Mouse (Mus musculus): Measurements from ENCODE around the gene Kcnk10. TPM values are rescaled to one million over a fixed set of nuclear protein-coding genes. Genes with fewer than 3 reads are reported as not detected.

Gene Kcnk10
- polyA plus RNA-seq, 1 experiment = 4.3 TPM

GRCm38 (mm10) chr12:98445637-98446036 is 132.5 kb downstream of the Kcnk10 start:
- no peak overlapping the region for H3K4me3 ChIP-seq (ENCODE audit: insufficient read depth, low read length)
- TF ChIP-seq CTCF (IDR thresholded peaks at IDR 0.05; ENCODE audit: extremely low read depth, insufficient read depth, low read length) (no peak), POLR2A (IDR thresholded peaks at IDR 0.05; ENCODE audit: extremely low read depth, insufficient read depth, low read length) (no peak)
- no peak overlapping the region for H3K27ac ChIP-seq (ENCODE audit: insufficient read depth, low read length)
- H3K4me1 ChIP-seq (ENCODE audit: control insufficient read depth, insufficient read depth, low read length) = peaks cover 2% of the 10 kb centered on the region; the same call in 1 of the 2 replicates

GRCm38 (mm10) chr12:98444860-98445259 is 133.2 kb downstream of the Kcnk10 start:
- Histone ChIP-seq H3K27ac (ENCODE audit: insufficient read depth, low read length) (no peak overlapping the region), H3K4me1 (ENCODE audit: control insufficient read depth, insufficient read depth, low read length) (peaks cover 2% of the 10 kb centered on the region; the same call in 1 of the 2 replicates), H3K4me3 (ENCODE audit: insufficient read depth, low read length) (no peak overlapping the region)
- TF ChIP-seq CTCF (IDR thresholded peaks at IDR 0.05; ENCODE audit: extremely low read depth, insufficient read depth, low read length) (no peak), POLR2A (IDR thresholded peaks at IDR 0.05; ENCODE audit: extremely low read depth, insufficient read depth, low read length) (no peak)

GRCm38 (mm10) chr12:98443754-98444153 is 134.4 kb downstream of the Kcnk10 start:
- Histone ChIP-seq H3K4me1 (ENCODE audit: control insufficient read depth, insufficient read depth, low read length) (peaks cover 2% of the 10 kb centered on the region; the same call in 1 of the 2 replicates), H3K4me3 (ENCODE audit: insufficient read depth, low read length) (no peak overlapping the region), H3K27ac (ENCODE audit: insufficient read depth, low read length) (no peak overlapping the region)
- TF ChIP-seq POLR2A (IDR thresholded peaks at IDR 0.05; ENCODE audit: extremely low read depth, insufficient read depth, low read length) (no peak), CTCF (IDR thresholded peaks at IDR 0.05; ENCODE audit: extremely low read depth, insufficient read depth, low read length) (no peak)

GRCm38 (mm10) chr12:98438080-98438479 is 140.0 kb downstream of the Kcnk10 start:
- no peak overlapping the region for H3K27ac ChIP-seq (ENCODE audit: insufficient read depth, low read length)
- H3K4me3 ChIP-seq (ENCODE audit: insufficient read depth, low read length) = no peak overlapping the region
- no peaks in the 10 kb centered on the region for H3K4me1 ChIP-seq (ENCODE audit: control insufficient read depth, insufficient read depth, low read length)
- TF ChIP-seq CTCF (IDR thresholded peaks at IDR 0.05; ENCODE audit: extremely low read depth, insufficient read depth, low read length) (no peak), POLR2A (IDR thresholded peaks at IDR 0.05; ENCODE audit: extremely low read depth, insufficient read depth, low read length) (no peak)

- Histone ChIP-seq H3K4me3 (ENCODE audit: insufficient read depth, low read length) (no peak overlapping the region), H3K4me1 (ENCODE audit: control insufficient read depth, insufficient read depth, low read length) (no peaks in the 10 kb centered on the region), H3K27ac (ENCODE audit: insufficient read depth, low read length) (no peak overlapping the region)
- TF ChIP-seq POLR2A (IDR thresholded peaks at IDR 0.05; ENCODE audit: extremely low read depth, insufficient read depth, low read length) (no peak), CTCF (IDR thresholded peaks at IDR 0.05; ENCODE audit: extremely low read depth, insufficient read depth, low read length) (no peak)
Measured at GRCm38 (mm10) chr12:98430683-98431082, 147.4 kb downstream of the Kcnk10 start.

GRCm38 (mm10) chr12:98421340-98421739 is 156.8 kb downstream of the Kcnk10 start:
- no peak overlapping the region for H3K4me3 ChIP-seq (ENCODE audit: insufficient read depth, low read length)
- H3K27ac ChIP-seq (ENCODE audit: insufficient read depth, low read length) = no peak overlapping the region
- H3K4me1 ChIP-seq (ENCODE audit: control insufficient read depth, insufficient read depth, low read length) = no peaks in the 10 kb centered on the region
- no peak for TF ChIP-seq POLR2A (IDR thresholded peaks at IDR 0.05; ENCODE audit: extremely low read depth, insufficient read depth, low read length)
- TF ChIP-seq CTCF (IDR thresholded peaks at IDR 0.05; ENCODE audit: extremely low read depth, insufficient read depth, low read length) = no peak

GRCm38 (mm10) chr12:98419849-98420248 is 158.3 kb downstream of the Kcnk10 start:
- no peak overlapping the region for H3K27ac ChIP-seq (ENCODE audit: insufficient read depth, low read length)
- no peaks in the 10 kb centered on the region for H3K4me1 ChIP-seq (ENCODE audit: control insufficient read depth, insufficient read depth, low read length)
- TF ChIP-seq CTCF (IDR thresholded peaks at IDR 0.05; ENCODE audit: extremely low read depth, insufficient read depth, low read length) (no peak), POLR2A (IDR thresholded peaks at IDR 0.05; ENCODE audit: extremely low read depth, insufficient read depth, low read length) (no peak)
- no peak overlapping the region for H3K4me3 ChIP-seq (ENCODE audit: insufficient read depth, low read length)

- peak; percentile 35; the same call in 1 of the 2 replicates for TF ChIP-seq CTCF (IDR thresholded peaks at IDR 0.05; ENCODE audit: extremely low read depth, insufficient read depth, low read length)
- no peak for TF ChIP-seq POLR2A (IDR thresholded peaks at IDR 0.05; ENCODE audit: extremely low read depth, insufficient read depth, low read length)
- H3K27ac ChIP-seq (ENCODE audit: insufficient read depth, low read length) = no peak overlapping the region
- no peaks in the 10 kb centered on the region for H3K4me1 ChIP-seq (ENCODE audit: control insufficient read depth, insufficient read depth, low read length)
- no peak overlapping the region for H3K4me3 ChIP-seq (ENCODE audit: insufficient read depth, low read length)
Measured at GRCm38 (mm10) chr12:98409580-98409979, 168.5 kb downstream of the Kcnk10 start.

- Histone ChIP-seq H3K27ac (ENCODE audit: insufficient read depth, low read length) (no peak overlapping the region), H3K4me3 (ENCODE audit: insufficient read depth, low read length) (no peak overlapping the region), H3K4me1 (ENCODE audit: control insufficient read depth, insufficient read depth, low read length) (no peaks in the 10 kb centered on the region)
- TF ChIP-seq POLR2A (IDR thresholded peaks at IDR 0.05; ENCODE audit: extremely low read depth, insufficient read depth, low read length) (no peak), CTCF (IDR thresholded peaks at IDR 0.05; ENCODE audit: extremely low read depth, insufficient read depth, low read length) (no peak)
Measured at GRCm38 (mm10) chr12:98406598-98406997, 171.5 kb downstream of the Kcnk10 start.

- H3K27ac ChIP-seq (ENCODE audit: insufficient read depth, low read length) = no peak overlapping the region
- H3K4me3 ChIP-seq (ENCODE audit: insufficient read depth, low read length) = no peak overlapping the region
- TF ChIP-seq CTCF (IDR thresholded peaks at IDR 0.05; ENCODE audit: extremely low read depth, insufficient read depth, low read length) (no peak), POLR2A (IDR thresholded peaks at IDR 0.05; ENCODE audit: extremely low read depth, insufficient read depth, low read length) (no peak)
- no peaks in the 10 kb centered on the region for H3K4me1 ChIP-seq (ENCODE audit: control insufficient read depth, insufficient read depth, low read length)
Measured at GRCm38 (mm10) chr12:98406076-98406475, 172.0 kb downstream of the Kcnk10 start.

Measured in cortical plate, adult 2 months (tissue).